Mouse (Mus musculus): Measurements from ENCODE around the gene Bpifa5. TPM values are rescaled to one million over a fixed set of nuclear protein-coding genes. Genes with fewer than 3 reads are reported as not detected.

The Bpifa5 gene
- not detected in 2 replicates for polyA plus RNA-seq (2015; fragmentation: Nextera tagmentation; extraction: Ambion mirVana)

GRCm38 (mm10) chr2:154162307-154162706, at the start of gene Bpifa5:
Gene Bpifa5, plus strand, starts transcription at chr2:154162607.
- no peak within 1 kb of the TSS for H3K27ac ChIP-seq (ENCODE audit: low read length)
- WGBS, result 70% methylated on average over 8 of the region's 8 CpGs
- no peak within 1 kb of the TSS for H3K4me2 ChIP-seq (ENCODE audit: low read depth, low read length)
- no peak within 1 kb of the TSS for H3K4me3 ChIP-seq (ENCODE audit: low read length)
- H3K4me1 ChIP-seq (ENCODE audit: control insufficient read depth, insufficient read depth, low read length), result no peaks in the 10 kb centered on the region
- H3K9ac ChIP-seq (ENCODE audit: low read length), result no peak within 1 kb of the TSS
- no peak for ATAC-seq (replicated peaks; ENCODE audit: extremely low read depth, insufficient read depth, low FRiP score)
- H3K27me3 ChIP-seq (ENCODE audit: control insufficient read depth, insufficient read depth, low read length), result no peaks in the 10 kb centered on the region
- peaks cover 8% of the 10 kb centered on the region for H3K9me3 ChIP-seq (replicated peaks; ENCODE audit: control insufficient read depth, low read length)
- no peaks in the 10 kb centered on the region for H3K36me3 ChIP-seq (ENCODE audit: control insufficient read depth, insufficient read depth)

GRCm38 (mm10) chr2:154117381-154117780, 45.0 kb upstream of the Bpifa5 start:
- H3K36me3 ChIP-seq (ENCODE audit: control insufficient read depth, insufficient read depth), result no peaks in the 10 kb centered on the region
- 73% methylated on average over 3 of the region's 3 CpGs for WGBS
- no peak for ATAC-seq (replicated peaks; ENCODE audit: extremely low read depth, insufficient read depth, low FRiP score)
- H3K27ac ChIP-seq (ENCODE audit: low read length), result no peak overlapping the region
- no peak overlapping the region for H3K4me3 ChIP-seq (ENCODE audit: low read length)
- no peaks in the 10 kb centered on the region for H3K4me1 ChIP-seq (ENCODE audit: control insufficient read depth, insufficient read depth, low read length)
- no peaks in the 10 kb centered on the region for H3K9me3 ChIP-seq (replicated peaks; ENCODE audit: control insufficient read depth, low read length)
- no peak overlapping the region for H3K9ac ChIP-seq (ENCODE audit: low read length)
- no peaks in the 10 kb centered on the region for H3K27me3 ChIP-seq (ENCODE audit: control insufficient read depth, insufficient read depth, low read length)
- H3K4me2 ChIP-seq (ENCODE audit: low read depth, low read length), result no peak overlapping the region

- 54% methylated on average over 2 of the region's 2 CpGs for WGBS
Measured at GRCm38 (mm10) chr2:154130120-154130519, 32.3 kb upstream of the Bpifa5 start, which contains the start of gene Bpifa3. Gene Bpifa3, plus strand, starts transcription at chr2:154130336.

GRCm38 (mm10) chr2:154142580-154142979, 19.8 kb upstream of the Bpifa5 start, which contains the start of gene Bpifa1:
Gene Bpifa1, plus strand, starts transcription at chr2:154142880.
- no peak within 1 kb of the TSS for H3K4me2 ChIP-seq (ENCODE audit: low read depth, low read length)
- H3K36me3 ChIP-seq (ENCODE audit: control insufficient read depth, insufficient read depth), result no peaks in the 10 kb centered on the region
- no peak for ATAC-seq (replicated peaks; ENCODE audit: extremely low read depth, insufficient read depth, low FRiP score)
- H3K9me3 ChIP-seq (replicated peaks; ENCODE audit: control insufficient read depth, low read length), result no peaks in the 10 kb centered on the region
- 76% methylated on average over 4 of the region's 4 CpGs for whole genome bisulfite sequencing
- no peaks in the 10 kb centered on the region for H3K4me1 ChIP-seq (ENCODE audit: control insufficient read depth, insufficient read depth, low read length)
- H3K9ac ChIP-seq (ENCODE audit: low read length), result no peak within 1 kb of the TSS
- no peak within 1 kb of the TSS for H3K4me3 ChIP-seq (ENCODE audit: low read length)
- no peak within 1 kb of the TSS for H3K27ac ChIP-seq (ENCODE audit: low read length)
- no peaks in the 10 kb centered on the region for H3K27me3 ChIP-seq (ENCODE audit: control insufficient read depth, insufficient read depth, low read length)

More at GRCm38 (mm10) chr2:154130120-154130519, 32.3 kb upstream of the Bpifa5 start, which contains the start of gene Bpifa3:
- Histone ChIP-seq H3K9ac (ENCODE audit: low read length) (no peak within 1 kb of the TSS), H3K4me3 (ENCODE audit: low read length) (no peak within 1 kb of the TSS), H3K27ac (ENCODE audit: low read length) (no peak within 1 kb of the TSS), H3K27me3 (ENCODE audit: control insufficient read depth, insufficient read depth, low read length) (no peaks in the 10 kb centered on the region), H3K4me2 (ENCODE audit: low read depth, low read length) (no peak within 1 kb of the TSS), H3K9me3 (replicated peaks; ENCODE audit: control insufficient read depth, low read length) (no peaks in the 10 kb centered on the region), H3K36me3 (ENCODE audit: control insufficient read depth, insufficient read depth) (no peaks in the 10 kb centered on the region), H3K4me1 (ENCODE audit: control insufficient read depth, insufficient read depth, low read length) (no peaks in the 10 kb centered on the region)
- ATAC-seq (replicated peaks; ENCODE audit: extremely low read depth, insufficient read depth, low FRiP score), result no peak

- Histone ChIP-seq H3K4me3 (ENCODE audit: low read length) (no peak overlapping the region), H3K4me2 (ENCODE audit: low read depth, low read length) (no peak overlapping the region), H3K4me1 (ENCODE audit: control insufficient read depth, insufficient read depth, low read length) (no peaks in the 10 kb centered on the region), H3K27ac (ENCODE audit: low read length) (no peak overlapping the region), H3K27me3 (ENCODE audit: control insufficient read depth, insufficient read depth, low read length) (no peaks in the 10 kb centered on the region), H3K36me3 (ENCODE audit: control insufficient read depth, insufficient read depth) (no peaks in the 10 kb centered on the region), H3K9me3 (replicated peaks; ENCODE audit: control insufficient read depth, low read length) (no peaks in the 10 kb centered on the region), H3K9ac (ENCODE audit: low read length) (no peak overlapping the region)
- ATAC-seq (replicated peaks; ENCODE audit: extremely low read depth, insufficient read depth, low FRiP score), result no peak
- 60% methylated on average over 3 of the region's 3 CpGs for WGBS
Measured at GRCm38 (mm10) chr2:154143735-154144134, 18.7 kb upstream of the Bpifa5 start.

GRCm38 (mm10) chr2:154147496-154147895, 14.9 kb upstream of the Bpifa5 start:
- Histone ChIP-seq H3K27ac (ENCODE audit: low read length) (no peak overlapping the region), H3K4me1 (ENCODE audit: control insufficient read depth, insufficient read depth, low read length) (no peaks in the 10 kb centered on the region), H3K9me3 (replicated peaks; ENCODE audit: control insufficient read depth, low read length) (no peaks in the 10 kb centered on the region), H3K4me3 (ENCODE audit: low read length) (no peak overlapping the region), H3K9ac (ENCODE audit: low read length) (no peak overlapping the region), H3K4me2 (ENCODE audit: low read depth, low read length) (no peak overlapping the region), H3K36me3 (ENCODE audit: control insufficient read depth, insufficient read depth) (no peaks in the 10 kb centered on the region), H3K27me3 (ENCODE audit: control insufficient read depth, insufficient read depth, low read length) (no peaks in the 10 kb centered on the region)
- ATAC-seq (replicated peaks; ENCODE audit: extremely low read depth, insufficient read depth, low FRiP score), result no peak
- WGBS, result 77% methylated on average over 4 of the region's 4 CpGs

- 32% methylated on average over 3 of the region's 3 CpGs for WGBS
- no peak overlapping the region for H3K27ac ChIP-seq (ENCODE audit: low read length)
- H3K9ac ChIP-seq (ENCODE audit: low read length), result no peak overlapping the region
- H3K4me1 ChIP-seq (ENCODE audit: control insufficient read depth, insufficient read depth, low read length), result no peaks in the 10 kb centered on the region
- no peaks in the 10 kb centered on the region for H3K36me3 ChIP-seq (ENCODE audit: control insufficient read depth, insufficient read depth)
- H3K27me3 ChIP-seq (ENCODE audit: control insufficient read depth, insufficient read depth, low read length), result no peaks in the 10 kb centered on the region
- H3K4me2 ChIP-seq (ENCODE audit: low read depth, low read length), result no peak overlapping the region
- ATAC-seq (replicated peaks; ENCODE audit: extremely low read depth, insufficient read depth, low FRiP score), result no peak
- no peak overlapping the region for H3K4me3 ChIP-seq (ENCODE audit: low read length)
- peaks cover 8% of the 10 kb centered on the region for H3K9me3 ChIP-seq (replicated peaks; ENCODE audit: control insufficient read depth, low read length)
Measured at GRCm38 (mm10) chr2:154158433-154158832, 4.0 kb upstream of the Bpifa5 start.

GRCm38 (mm10) chr2:154163306-154163705, 899 bp downstream of the Bpifa5 start:
- Histone ChIP-seq H3K27me3 (ENCODE audit: control insufficient read depth, insufficient read depth, low read length) (no peaks in the 10 kb centered on the region), H3K36me3 (ENCODE audit: control insufficient read depth, insufficient read depth) (no peaks in the 10 kb centered on the region), H3K4me1 (ENCODE audit: control insufficient read depth, insufficient read depth, low read length) (no peaks in the 10 kb centered on the region), H3K9ac (ENCODE audit: low read length) (no peak overlapping the region), H3K4me2 (ENCODE audit: low read depth, low read length) (no peak overlapping the region), H3K4me3 (ENCODE audit: low read length) (no peak overlapping the region), H3K9me3 (replicated peaks; ENCODE audit: control insufficient read depth, low read length) (peaks cover 8% of the 10 kb centered on the region), H3K27ac (ENCODE audit: low read length) (no peak overlapping the region)
- no peak for ATAC-seq (replicated peaks; ENCODE audit: extremely low read depth, insufficient read depth, low FRiP score)
- WGBS, result 82% methylated on average over 5 of the region's 5 CpGs

- ATAC-seq (replicated peaks; ENCODE audit: extremely low read depth, insufficient read depth, low FRiP score), result no peak
- Histone ChIP-seq H3K9ac (ENCODE audit: low read length) (no peak overlapping the region), H3K9me3 (replicated peaks; ENCODE audit: control insufficient read depth, low read length) (no peaks in the 10 kb centered on the region), H3K36me3 (ENCODE audit: control insufficient read depth, insufficient read depth) (no peaks in the 10 kb centered on the region), H3K4me1 (ENCODE audit: control insufficient read depth, insufficient read depth, low read length) (no peaks in the 10 kb centered on the region), H3K27me3 (ENCODE audit: control insufficient read depth, insufficient read depth, low read length) (peaks cover 2% of the 10 kb centered on the region; the same call in 1 of the 2 replicates), H3K4me2 (ENCODE audit: low read depth, low read length) (no peak overlapping the region), H3K4me3 (ENCODE audit: low read length) (no peak overlapping the region), H3K27ac (ENCODE audit: low read length) (no peak overlapping the region)
- WGBS, result 63% methylated on average over 3 of the region's 3 CpGs
Measured at GRCm38 (mm10) chr2:154169172-154169571, 6.8 kb downstream of the Bpifa5 start.
